Mouse (Mus musculus) heart, adult 2 months (tissue): ENCODE results near the gene Lrrc75b.

Experiments used
- CTCF ChIP-seq: fragments of 200-600 bp; IDR thresholded peaks from 2 replicates; pipeline ENCODE4 v1.8.1; 2022; ENCODE audit warnings: antibody characterized with exemption, mild to moderate bottlenecking, moderate library complexity
- EP300 ChIP-seq: fragments of 200-500 bp; IDR thresholded peaks from 2 replicates; pipeline ENCODE4 v1.6.1; 2011; ENCODE audit warnings: low read depth, low read length, control low read depth; ENCODE audit not compliant: insufficient read depth
- POLR2A ChIP-seq: fragments of 200-500 bp; IDR thresholded peaks from 2 replicates; pipeline ENCODE4 v1.6.1; 2011; ENCODE audit warnings: mild to moderate bottlenecking, low read depth, low read length, control low read depth; ENCODE audit not compliant: insufficient read depth

- TF ChIP-seq POLR2A (peak; percentile 57), EP300 (no peak), CTCF (no peak)
These were observed 29.0 kb upstream of the Lrrc75b start, which contains the start of gene Ggt5 for GRCm38 (mm10) chr10:75589129-75589528.
